Mouse (Mus musculus) heart, embryonic 12.5 days (tissue): ENCODE measurements at regions not wholly inside any gene's neighbourhood (a gene's known extent, or its start where the extent isn't known, plus 50 kb on each side); places are given as distances from the start of the nearest gene placed in this dataset.
A peak's percentile ranks its signal among the peaks of the same experiment; 100 is the strongest.

Experiments used
- ATAC-seq: fragments of 200-750 bp; cut with Nextera tagmentation; 2 replicates; pipeline ENCODE4 v1.8.0; 2017; ENCODE audit warnings: moderate TSS enrichment, moderate library complexity; ENCODE audit not compliant: insufficient number of reproducible peaks, low FRiP score
- H3K27ac ChIP-seq: fragments of 300-500 bp; sonication (generic); 2 replicates; pipeline ENCODE4 v1.5.1; 2016; ENCODE audit warnings: mild to moderate bottlenecking, moderate library complexity; ENCODE audit not compliant: poor library complexity, severe bottlenecking
- H3K27me3 ChIP-seq: fragments of 300-500 bp; sonication (generic); replicated peaks from 2 replicates; pipeline ENCODE4 v1.6.1; 2016; ENCODE audit warnings: mild to moderate bottlenecking, moderate library complexity
- H3K36me3 ChIP-seq: fragments of 300-500 bp; sonication (generic); 2 replicates; pipeline ENCODE4 v1.6.1; 2016; ENCODE audit warnings: mild to moderate bottlenecking, moderate library complexity
- H3K4me1 ChIP-seq: fragments of 300-500 bp; sonication (generic); replicated peaks from 2 replicates; pipeline ENCODE4 v1.6.1; 2016; ENCODE audit warnings: mild to moderate bottlenecking
- H3K4me2 ChIP-seq: fragments of 300-500 bp; sonication (generic); 2 replicates; pipeline ENCODE4 v1.6.1; 2016; ENCODE audit warnings: mild to moderate bottlenecking, moderate library complexity
- H3K4me3 ChIP-seq: fragments of 300-500 bp; sonication (generic); 2 replicates; pipeline ENCODE4 v1.5.1; 2016; ENCODE audit warnings: mild to moderate bottlenecking
- H3K9ac ChIP-seq: fragments of 300-500 bp; sonication (generic); 2 replicates; pipeline ENCODE4 v1.6.1; 2016; ENCODE audit warnings: mild to moderate bottlenecking, moderate library complexity
- H3K9me3 ChIP-seq: fragments of 300-500 bp; sonication (generic); replicated peaks from 2 replicates; pipeline ENCODE4 v1.6.1; 2016; ENCODE audit warnings: mild to moderate bottlenecking, moderate library complexity
- WGBS: fragments of 180-500 bp; shearing (Covaris S2); methylation state at CpG from one replicate; pipeline ENCODE4 v1.1.7; 2016; 5-methylcytosine and 5-hydroxymethylcytosine counted together

- Histone ChIP-seq H3K27ac (no peak overlapping the region), H3K36me3 (no peaks in the 10 kb centered on the region), H3K27me3 (no peaks in the 10 kb centered on the region), H3K9me3 (no peaks in the 10 kb centered on the region; the same call in 1 of the 2 replicates), H3K4me2 (no peak overlapping the region), H3K4me1 (no peaks in the 10 kb centered on the region), H3K4me3 (no peak overlapping the region), H3K9ac (no peak overlapping the region)
- ATAC-seq = no peak
These were observed 74.3 kb upstream of the Aff3 start for GRCm38 (mm10) chr1:38739018-38739417.

DNA sequence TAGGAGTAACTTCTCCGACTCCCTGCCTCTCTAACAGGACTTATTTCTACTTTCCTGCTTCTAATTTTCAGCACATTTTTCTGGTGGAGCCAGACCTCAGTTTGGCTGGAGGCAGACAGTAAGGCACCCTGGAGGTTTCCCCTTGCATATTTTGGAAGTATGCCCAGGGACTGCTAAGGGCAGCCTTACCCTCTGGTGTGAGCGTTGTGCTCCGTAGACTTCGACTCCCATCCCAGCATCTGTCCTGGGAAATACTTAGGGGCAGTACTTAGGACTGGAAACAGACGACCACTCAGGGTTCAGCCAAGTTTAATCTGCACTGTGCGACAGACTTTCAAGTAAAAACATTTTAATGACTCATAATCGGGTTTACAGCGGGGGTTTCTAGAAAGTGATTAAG lies 71.0 kb upstream of the Aff3 start:
- Histone ChIP-seq H3K27me3 (no peaks in the 10 kb centered on the region), H3K4me1 (no peaks in the 10 kb centered on the region), H3K9me3 (no peaks in the 10 kb centered on the region; the same call in 1 of the 2 replicates), H3K4me2 (no peak overlapping the region), H3K9ac (no peak overlapping the region), H3K27ac (peak overlapping the region; percentile 67; the same call in 1 of the 2 replicates), H3K36me3 (no peaks in the 10 kb centered on the region), H3K4me3 (no peak overlapping the region)
- WGBS = 60% methylated on average over 8 of the region's 8 CpGs
- ATAC-seq = no peak

- H3K27me3 ChIP-seq = no peaks in the 10 kb centered on the region
- H3K4me3 ChIP-seq = no peak overlapping the region
- H3K9ac ChIP-seq = no peak overlapping the region
- H3K4me2 ChIP-seq = no peak overlapping the region
- no peak for ATAC-seq
- H3K36me3 ChIP-seq = no peaks in the 10 kb centered on the region
- no peak overlapping the region for H3K27ac ChIP-seq
- peaks cover 8% of the 10 kb centered on the region; the same call in 1 of the 2 replicates for H3K4me1 ChIP-seq
- H3K9me3 ChIP-seq = no peaks in the 10 kb centered on the region; the same call in 1 of the 2 replicates
These were observed 68.4 kb upstream of the Aff3 start for GRCm38 (mm10) chr1:38733201-38733600.

DNA sequence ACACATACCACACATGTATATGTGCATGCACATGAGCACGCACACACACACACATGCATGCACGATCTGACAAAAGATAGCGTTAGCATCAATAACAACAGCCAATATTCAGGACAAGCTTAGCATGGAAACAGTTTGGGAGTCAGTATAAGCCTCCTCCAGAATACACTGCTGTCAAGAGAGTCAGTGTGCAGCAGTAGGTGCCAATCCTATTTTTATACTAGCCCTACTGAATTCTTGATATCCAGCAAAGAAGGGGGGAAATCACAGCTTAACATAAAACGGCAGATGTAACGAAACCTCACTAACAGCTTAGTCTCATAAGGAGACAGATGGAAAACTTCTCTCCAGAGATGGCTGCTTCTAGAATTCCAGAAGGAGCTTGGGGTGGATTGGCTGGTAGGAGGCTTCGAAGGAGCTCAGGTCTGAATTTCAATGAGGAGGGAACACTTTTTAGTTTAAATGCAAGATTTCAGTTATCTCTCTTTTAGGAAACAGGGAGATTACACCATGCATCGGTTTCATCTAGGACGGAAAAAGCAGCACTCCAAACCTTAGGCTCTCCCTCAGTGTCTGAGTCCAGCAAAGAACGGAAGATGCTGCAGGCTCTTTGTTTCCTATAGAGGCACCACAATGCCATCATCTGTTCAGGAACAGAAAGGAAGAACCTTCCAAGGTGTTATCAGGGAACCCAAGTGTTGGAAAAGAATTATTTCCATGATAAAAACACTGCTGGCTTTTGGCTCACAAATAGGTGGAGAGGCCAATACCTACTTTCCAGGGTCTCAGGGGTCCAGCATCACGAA lies 65.4 kb upstream of the Aff3 start:
- no peaks in the 10 kb centered on the region for H3K27me3 ChIP-seq
- H3K9me3 ChIP-seq = no peaks in the 10 kb centered on the region
- 77% methylated on average over 10 of the region's 10 CpGs for WGBS
- no peak overlapping the region for H3K4me3 ChIP-seq
- peaks cover 8% of the 10 kb centered on the region; the same call in 1 of the 2 replicates for H3K4me1 ChIP-seq
- ATAC-seq = no peak
- H3K9ac ChIP-seq = no peak overlapping the region
- H3K27ac ChIP-seq = no peak overlapping the region
- H3K4me2 ChIP-seq = no peak overlapping the region
- no peaks in the 10 kb centered on the region for H3K36me3 ChIP-seq

- no peak overlapping the region for H3K27ac ChIP-seq
- H3K4me3 ChIP-seq = no peak overlapping the region
- H3K4me2 ChIP-seq = no peak overlapping the region
- no peak for ATAC-seq
- 79% methylated on average over 9 of the region's 9 CpGs for WGBS
- no peak overlapping the region for H3K9ac ChIP-seq
- H3K36me3 ChIP-seq = no peaks in the 10 kb centered on the region
- no peaks in the 10 kb centered on the region for H3K27me3 ChIP-seq
- peaks cover 8% of the 10 kb centered on the region; the same call in 1 of the 2 replicates for H3K4me1 ChIP-seq
- H3K9me3 ChIP-seq = peaks cover 5% of the 10 kb centered on the region; the same call in 1 of the 2 replicates
These were observed 61.0 kb upstream of the Aff3 start for GRCm38 (mm10) chr1:38725805-38726204.

DNA sequence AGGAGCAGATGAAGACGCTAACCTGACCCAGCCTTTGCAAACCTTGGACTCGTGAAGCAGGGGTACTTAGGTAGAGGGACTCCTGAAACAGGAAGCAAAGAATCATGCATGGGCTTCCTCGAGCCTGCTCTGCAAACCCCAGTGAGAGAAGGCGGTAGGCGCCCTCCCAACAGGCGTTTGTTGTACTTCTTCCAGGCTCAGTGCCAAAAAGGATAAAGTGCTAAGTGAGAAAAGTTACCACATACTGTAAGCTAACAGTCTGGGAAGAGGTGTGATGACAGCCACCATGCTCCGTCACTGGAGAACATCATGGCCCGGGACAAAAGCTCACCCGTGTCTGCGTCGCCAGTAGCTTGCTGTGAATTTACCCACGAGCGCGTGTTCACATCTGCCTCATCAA lies 59.9 kb upstream of the Aff3 start:
- Histone ChIP-seq H3K4me3 (no peak overlapping the region), H3K4me1 (peaks cover 5% of the 10 kb centered on the region; the same call in 1 of the 2 replicates), H3K27ac (no peak overlapping the region), H3K36me3 (no peaks in the 10 kb centered on the region), H3K27me3 (no peaks in the 10 kb centered on the region), H3K4me2 (no peak overlapping the region), H3K9me3 (peaks cover 5% of the 10 kb centered on the region; the same call in 1 of the 2 replicates), H3K9ac (no peak overlapping the region)
- 65% methylated on average over 14 of the region's 14 CpGs for WGBS
- no peak for ATAC-seq

GRCm38 (mm10) chr1:38722155-38722554 lies 57.4 kb upstream of the Aff3 start:
- no peak overlapping the region for H3K4me2 ChIP-seq
- H3K9me3 ChIP-seq = peaks cover 5% of the 10 kb centered on the region; the same call in 1 of the 2 replicates
- H3K4me3 ChIP-seq = no peak overlapping the region
- whole genome bisulfite sequencing = 89% methylated on average over 10 of the region's 10 CpGs
- ATAC-seq = no peak
- H3K9ac ChIP-seq = no peak overlapping the region
- no peaks in the 10 kb centered on the region for H3K4me1 ChIP-seq
- no peaks in the 10 kb centered on the region for H3K36me3 ChIP-seq
- H3K27me3 ChIP-seq = no peaks in the 10 kb centered on the region
- H3K27ac ChIP-seq = no peak overlapping the region

- Histone ChIP-seq H3K9me3 (peaks cover 5% of the 10 kb centered on the region; the same call in 1 of the 2 replicates), H3K9ac (no peak overlapping the region), H3K36me3 (no peaks in the 10 kb centered on the region), H3K4me3 (no peak overlapping the region), H3K27me3 (no peaks in the 10 kb centered on the region), H3K27ac (no peak overlapping the region), H3K4me2 (no peak overlapping the region), H3K4me1 (no peaks in the 10 kb centered on the region)
- 41% methylated on average over 9 of the region's 9 CpGs for WGBS
- no peak for ATAC-seq
These were observed 55.5 kb upstream of the Aff3 start for GRCm38 (mm10) chr1:38720287-38720686.

GRCm38 (mm10) chr1:38715621-38716020 lies 50.9 kb upstream of the Aff3 start:
- 66% methylated on average over 4 of the region's 4 CpGs for WGBS
- Histone ChIP-seq H3K4me2 (no peak overlapping the region), H3K4me1 (no peaks in the 10 kb centered on the region), H3K36me3 (no peaks in the 10 kb centered on the region), H3K27ac (no peak overlapping the region), H3K9me3 (no peaks in the 10 kb centered on the region), H3K27me3 (no peaks in the 10 kb centered on the region), H3K4me3 (no peak overlapping the region), H3K9ac (no peak overlapping the region)
- no peak for ATAC-seq
